Mouse (Mus musculus): ENCODE data around the gene 9530077C05Rik.

DNA sequence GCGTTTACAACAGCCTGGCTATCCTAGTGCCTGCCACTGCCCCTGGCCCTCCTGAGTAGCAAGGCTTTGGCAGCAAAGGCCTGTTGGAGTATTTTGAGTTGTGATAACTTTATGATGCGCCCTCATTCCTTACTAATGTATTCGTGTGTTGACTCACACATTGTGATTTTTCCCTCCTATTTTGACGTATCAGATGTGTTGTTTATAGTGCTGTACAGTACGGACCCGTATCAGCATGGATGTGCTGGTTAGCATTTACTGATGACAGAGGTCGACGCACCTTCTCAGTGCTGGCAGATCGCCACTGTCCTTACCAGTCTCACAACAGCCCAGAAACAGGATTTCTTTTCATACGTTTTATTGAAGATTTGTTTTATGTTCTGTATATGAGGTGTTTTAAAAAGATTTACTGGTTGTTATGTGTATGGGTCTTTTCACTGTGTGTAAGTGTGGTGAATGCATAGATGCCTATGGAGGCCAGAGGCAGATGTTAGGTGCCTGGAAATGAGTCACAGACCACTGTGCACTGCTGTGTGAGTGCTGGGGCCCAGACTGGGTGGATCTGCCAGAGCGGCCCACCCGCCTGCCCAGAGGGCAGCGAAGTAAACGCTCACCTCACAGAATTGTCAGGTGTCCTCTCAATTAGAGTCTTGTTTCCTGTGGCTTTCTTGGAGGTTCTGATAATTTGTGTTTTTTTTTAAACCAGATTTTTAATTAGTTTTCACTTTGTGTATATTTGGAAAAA, 17.5 kb downstream of the 9530077C05Rik start:
- TF ChIP-seq POLR2A (IDR thresholded peaks at IDR 0.05; ENCODE audit: insufficient read length, low read depth) (no peak), MYOG (IDR thresholded peaks at IDR 0.05; ENCODE audit: control insufficient read depth in 1 of 3, insufficient read depth in 1 of 3, insufficient read length in 2 of 3, low read depth in 2 of 3) (no peak), E2F4 (IDR thresholded peaks at IDR 0.05; ENCODE audit: insufficient read depth) (no peak), MAX (IDR thresholded peaks at IDR 0.05; ENCODE audit: low read depth) (no peak), POLR2AphosphoS2 (IDR thresholded peaks at IDR 0.05; ENCODE audit: insufficient read length, low read depth) (no peak), TCF12 (IDR thresholded peaks at IDR 0.05; ENCODE audit: insufficient read depth, poor library complexity, severe bottlenecking) (no peak), SRF (IDR thresholded peaks at IDR 0.05; ENCODE audit: control insufficient read depth, insufficient read length, low read depth) (no peak), REST (IDR thresholded peaks at IDR 0.05; ENCODE audit: insufficient read depth, insufficient read length) (no peak)

Measured in myocyte (in vitro differentiated cells).